Mouse (Mus musculus) E14TG2a.4 (cell line): ENCODE data around the gene Snrpc.

Experiments
- CTCF ChIP-seq: conservative IDR thresholded peaks from 2 replicates; pipeline ENCODE4 v1.5.1; 2014; ENCODE audit warnings: low read length
- NANOG ChIP-seq: IDR thresholded peaks from 2 replicates; pipeline ENCODE4 v1.6.1; 2014; ENCODE audit warnings: borderline replicate concordance, low read length, mixed read lengths

DNA sequence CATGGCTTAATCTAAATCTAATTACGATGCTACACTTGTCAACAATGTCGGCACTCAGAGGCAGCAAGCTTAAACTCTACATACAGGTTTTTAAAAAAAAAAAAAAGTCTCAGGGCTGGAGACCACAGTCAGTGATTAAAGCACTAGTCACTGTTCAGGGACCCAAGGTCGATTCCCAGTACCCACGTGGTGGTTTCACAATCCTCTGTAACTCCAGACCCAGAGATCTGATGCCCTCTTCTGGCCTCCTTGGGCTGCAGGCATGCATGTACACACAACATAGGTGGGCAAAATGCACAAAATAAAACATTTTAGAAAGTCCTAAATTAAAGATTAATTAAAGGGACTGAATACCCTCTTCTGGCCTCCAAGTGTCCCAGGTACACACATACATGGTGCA, 34.2 kb upstream of the Snrpc start:
- no peak for TF ChIP-seq CTCF
- TF ChIP-seq NANOG, result no peak
